Mouse (Mus musculus) lung, postnatal 0 days (tissue): Measurements from ENCODE around the gene Slc7a8.

Source experiments
- CTCF ChIP-seq: IDR thresholded peaks from 2 replicates; pipeline ENCODE4 v1.5.1; 2016; ENCODE audit warnings: antibody characterized with exemption, mild to moderate bottlenecking
- EP300 ChIP-seq: IDR thresholded peaks from 2 replicates; pipeline ENCODE4 v1.6.1; 2016; ENCODE audit warnings: antibody characterized with exemption, mild to moderate bottlenecking, control low read depth

DNA sequence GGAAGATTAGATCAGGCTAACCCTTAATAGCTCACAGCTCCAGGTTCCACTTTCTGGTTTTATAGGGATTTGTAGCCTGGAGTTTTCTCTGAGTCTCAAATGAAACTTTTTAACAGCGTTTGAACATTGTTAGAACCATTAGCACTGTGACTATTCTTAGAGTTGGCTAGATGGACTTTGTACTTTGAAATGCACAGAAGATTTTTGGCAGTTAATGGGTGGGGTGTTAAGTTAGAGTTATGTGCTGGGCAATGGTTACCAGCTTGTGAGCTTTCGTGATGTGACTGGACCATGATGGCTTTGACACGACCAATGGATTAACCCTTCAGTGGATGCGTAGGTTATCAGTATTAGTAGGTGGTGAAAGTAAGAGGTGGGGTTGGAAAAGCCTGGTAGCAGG is 24.4 kb upstream of the Slc7a8 start:
- TF ChIP-seq CTCF (no peak), EP300 (no peak)
